Mouse (Mus musculus) gastrocnemius, adult 2 months (tissue): ENCODE data around the gene Iqcf3. TPM values are rescaled to one million over a fixed set of nuclear protein-coding genes. Genes with fewer than 3 reads are reported as not detected.
"Not testable (repeated sequence)": the region's sequence is repeated elsewhere in the genome, so short reads cannot be mapped to it uniquely, and the experiment has no call there.

Source experiments
- DNase-seq: peaks from one replicate; pipeline ENCODE4 v3.0.0; 2022
- H3K27ac ChIP-seq: fragments of 200-600 bp; 2 replicates; pipeline ENCODE4 v1.8.1; 2022; ENCODE audit warnings: mild to moderate bottlenecking
- H3K4me3 ChIP-seq: fragments of 200-600 bp; 2 replicates; pipeline ENCODE4 v1.8.1; 2022; ENCODE audit warnings: mild to moderate bottlenecking, moderate library complexity
- CTCF ChIP-seq: fragments of 200-600 bp; IDR thresholded peaks from 2 replicates; pipeline ENCODE4 v1.8.1; 2022; ENCODE audit warnings: antibody characterized with exemption, mild to moderate bottlenecking, moderate library complexity
- intact Hi-C: fragments of 180-260 bp; cut with DNase I; formaldehyde crosslinking; loops from one replicate; pipeline ENCODE4 v1.15.1; 2025
- total RNA-seq, 2 experiments: library from RNA; stranded (reverse); gene quantifications; 2 replicates each; pipeline ENCODE4 v1.2.3; 2021

The Iqcf3 gene
- total RNA-seq, 2 experiments from 2014 or later = not detected

GRCm38 (mm10) chr9:106562291-106562690 is 860 bp upstream of the Iqcf3 start:
- Histone ChIP-seq H3K27ac (no peak overlapping the region), H3K4me3 (no peak overlapping the region)
- DNase-seq = no peak
- intact Hi-C loops = no loop called here
- no peak for TF ChIP-seq CTCF

GRCm38 (mm10) chr9:106534975-106535374 is 26.5 kb downstream of the Iqcf3 start:
- no peak for DNase-seq
- Histone ChIP-seq H3K4me3 (no peak overlapping the region), H3K27ac (no peak overlapping the region)
- no peak for TF ChIP-seq CTCF
- intact Hi-C loops = no loop called here

GRCm38 (mm10) chr9:106534296-106534695 is 27.1 kb downstream of the Iqcf3 start:
- no peak overlapping the region for H3K27ac ChIP-seq
- TF ChIP-seq CTCF = no peak
- intact Hi-C loops = no loop called here
- H3K4me3 ChIP-seq = no peak overlapping the region
- no peak for DNase-seq

- no peak overlapping the region for H3K4me3 ChIP-seq
- peak; percentile 68 for TF ChIP-seq CTCF
- intact Hi-C loops = no loop called here
- DNase-seq = no peak
- no peak overlapping the region for H3K27ac ChIP-seq
Measured at GRCm38 (mm10) chr9:106531833-106532232, 29.6 kb downstream of the Iqcf3 start.

- intact Hi-C loops = no loop called here
- H3K27ac ChIP-seq = no peak overlapping the region
- H3K4me3 ChIP-seq = no peak overlapping the region
- TF ChIP-seq CTCF = no peak
- no peak for DNase-seq
Measured at GRCm38 (mm10) chr9:106519909-106520308, 41.5 kb downstream of the Iqcf3 start.

GRCm38 (mm10) chr9:106519433-106519832 is 42.0 kb downstream of the Iqcf3 start:
- DNase-seq = no peak
- Histone ChIP-seq H3K27ac (no peak overlapping the region), H3K4me3 (no peak overlapping the region)
- intact Hi-C loops = no loop called here
- TF ChIP-seq CTCF = no peak

- TF ChIP-seq CTCF = no peak
- Histone ChIP-seq H3K4me3 (no peak within 1 kb of the TSS), H3K27ac (no peak within 1 kb of the TSS)
- DNase-seq = no peak
- intact Hi-C loops = no loop called here
Measured at GRCm38 (mm10) chr9:106514273-106514672, 47.2 kb downstream of the Iqcf3 start, which contains the start of gene Iqcf5. Gene Iqcf5, plus strand, starts transcription at chr9:106514573.

- DNase-seq = no peak
- Histone ChIP-seq H3K4me3 (no peak overlapping the region), H3K27ac (no peak overlapping the region)
- no peak for TF ChIP-seq CTCF
- intact Hi-C loops = no loop called here
Measured at GRCm38 (mm10) chr9:106513566-106513965, 47.9 kb downstream of the Iqcf3 start.

- intact Hi-C loops = no loop called here
- H3K27ac ChIP-seq = no peak overlapping the region
- TF ChIP-seq CTCF = no peak
- DNase-seq = no peak
- no peak overlapping the region for H3K4me3 ChIP-seq
Measured at GRCm38 (mm10) chr9:106512729-106513450, 48.5 kb downstream of the Iqcf3 start.

GRCm38 (mm10) chr9:106509356-106509755 is 52.1 kb downstream of the Iqcf3 start:
- no peak overlapping the region for H3K27ac ChIP-seq
- intact Hi-C loops = no loop called here

GRCm38 (mm10) chr9:106504246-106504645 is 57.2 kb downstream of the Iqcf3 start:
- DNase-seq = no peak
- Histone ChIP-seq H3K27ac (no peak overlapping the region), H3K4me3 (no peak overlapping the region)
- no peak for TF ChIP-seq CTCF
- intact Hi-C loops = no loop called here

More at GRCm38 (mm10) chr9:106509356-106509755, 52.1 kb downstream of the Iqcf3 start:
- no peak overlapping the region for H3K4me3 ChIP-seq
- TF ChIP-seq CTCF = no peak
- DNase-seq = no peak

- no peak for TF ChIP-seq CTCF
- Histone ChIP-seq H3K27ac (no peak overlapping the region), H3K4me3 (no peak overlapping the region)
- intact Hi-C loops = no loop called here
- DNase-seq = no peak
Measured at GRCm38 (mm10) chr9:106501846-106502245, 59.6 kb downstream of the Iqcf3 start.

- H3K4me3 ChIP-seq = no peak within 1 kb of the TSS
- no peak for DNase-seq
- intact Hi-C loops = no loop called here
- no peak within 1 kb of the TSS for H3K27ac ChIP-seq
- TF ChIP-seq CTCF = no peak
Measured at GRCm38 (mm10) chr9:106499667-106500066, 61.8 kb downstream of the Iqcf3 start, which contains the start of gene Iqcf1. Gene Iqcf1, plus strand, starts transcription at chr9:106499967.

- H3K4me3 ChIP-seq, intact Hi-C loops, DNase-seq, H3K27ac ChIP-seq: not testable (repeated sequence)
Measured at GRCm38 (mm10) chr9:106487602-106488001, 73.8 kb downstream of the Iqcf3 start.
